Mouse (Mus musculus) kidney, postnatal 4 days (tissue): ENCODE measurements around the gene Prkag1.

Source experiments
- DNase-seq, 2 experiments: peaks; one replicate each; pipeline ENCODE4 v3.0.0; 2021; ENCODE audit warnings: mixed read lengths in 2 of 2

Prkag1 gene

GRCm38 (mm10) chr15:98791221-98791620, 40.1 kb downstream of the Prkag1 start:
- DNase-seq = no peak

GRCm38 (mm10) chr15:98790761-98791160, 40.6 kb downstream of the Prkag1 start:
- no peak for DNase-seq

GRCm38 (mm10) chr15:98789661-98790535, 41.4 kb downstream of the Prkag1 start, which contains the start of gene Wnt1:
Gene Wnt1, plus strand, starts transcription at chr15:98789857.
- peak; percentile 82 to 87 for DNase-seq

- DNase-seq = no peak
These were observed 42.2 kb downstream of the Prkag1 start for GRCm38 (mm10) chr15:98788972-98789660.

GRCm38 (mm10) chr15:98787930-98788329, 43.4 kb downstream of the Prkag1 start:
- DNase-seq = peak; percentile 54 to 67

GRCm38 (mm10) chr15:98785744-98786143, 45.6 kb downstream of the Prkag1 start:
- peak; percentile 69 to 70 for DNase-seq

- DNase-seq = no peak
These were observed 50.2 kb downstream of the Prkag1 start for GRCm38 (mm10) chr15:98781166-98781565.

- peak; percentile 46 to 53 for DNase-seq
These were observed 50.7 kb downstream of the Prkag1 start for GRCm38 (mm10) chr15:98780573-98780972.

- peak in 1 of 2 experiments; percentile 16 for DNase-seq
These were observed 51.2 kb downstream of the Prkag1 start for GRCm38 (mm10) chr15:98780075-98780474.

GRCm38 (mm10) chr15:98778806-98779205, 52.5 kb downstream of the Prkag1 start:
- no peak for DNase-seq

GRCm38 (mm10) chr15:98778191-98778770, 53.0 kb downstream of the Prkag1 start:
- DNase-seq = no peak

- peak; percentile 44 to 49 for DNase-seq
These were observed 53.6 kb downstream of the Prkag1 start, which contains the start of gene Wnt10b for GRCm38 (mm10) chr15:98777762-98778161. Gene Wnt10b, minus strand, starts transcription at chr15:98778150.

- no peak for DNase-seq
These were observed 54.2 kb downstream of the Prkag1 start for GRCm38 (mm10) chr15:98777005-98777616.

- DNase-seq = peak; percentile 53 to 71
These were observed 54.9 kb downstream of the Prkag1 start for GRCm38 (mm10) chr15:98776280-98777004.

- DNase-seq = no peak
These were observed 55.8 kb downstream of the Prkag1 start for GRCm38 (mm10) chr15:98775533-98775932.

- DNase-seq = no peak
These were observed 57.2 kb downstream of the Prkag1 start for GRCm38 (mm10) chr15:98774096-98774495.

- peak in 1 of 2 experiments; percentile 46 for DNase-seq
These were observed 58.7 kb downstream of the Prkag1 start for GRCm38 (mm10) chr15:98772511-98773211.

- DNase-seq = no peak
These were observed 59.4 kb downstream of the Prkag1 start for GRCm38 (mm10) chr15:98771813-98772425.

GRCm38 (mm10) chr15:98768259-98768658, 63.1 kb downstream of the Prkag1 start:
- DNase-seq = no peak

GRCm38 (mm10) chr15:98765929-98766328, 65.4 kb downstream of the Prkag1 start:
- no peak for DNase-seq
